Mouse (Mus musculus) embryonic facial prominence, embryonic 11.5 days (tissue): Measurements from ENCODE around the gene Ankrd26. TPM values are rescaled to one million over a fixed set of nuclear protein-coding genes. Genes with fewer than 3 reads are reported as not detected.

Source experiments
- ATAC-seq: fragments of 200-750 bp; cut with Nextera tagmentation; replicated peaks from 2 replicates; pipeline ENCODE4 v1.8.0; 2017; ENCODE audit warnings: low read depth; ENCODE audit not compliant: insufficient number of reproducible peaks, low FRiP score, low TSS enrichment
- DNase-seq: peaks from one replicate; pipeline ENCODE4 v3.0.0-alpha.2; 2015; ENCODE audit warnings: low spot score
- H3K27ac ChIP-seq: fragments of 300-500 bp; sonication (generic); replicated peaks from 2 replicates; pipeline ENCODE4 v1.5.1; 2014; ENCODE audit warnings: mild to moderate bottlenecking, low read depth, low read length, control low read depth
- H3K27me3 ChIP-seq: fragments of 300-500 bp; sonication (generic); 2 replicates; pipeline ENCODE4 v1.6.1; 2014; ENCODE audit warnings: mild to moderate bottlenecking, low read length, moderate library complexity, mixed read lengths; ENCODE audit not compliant: control insufficient read depth, insufficient read depth
- H3K36me3 ChIP-seq: fragments of 300-500 bp; sonication (generic); replicated peaks from 2 replicates; pipeline ENCODE4 v1.6.1; 2014; ENCODE audit warnings: low read depth, mild to moderate bottlenecking, low read length, moderate library complexity, mixed read lengths; ENCODE audit not compliant: control insufficient read depth, insufficient read depth
- H3K4me1 ChIP-seq: fragments of 300-500 bp; sonication (generic); 2 replicates; pipeline ENCODE4 v1.6.1; 2014; ENCODE audit warnings: low read length, mixed read lengths; ENCODE audit not compliant: control insufficient read depth, insufficient read depth
- H3K4me2 ChIP-seq: fragments of 300-500 bp; sonication (generic); 2 replicates; pipeline ENCODE4 v1.6.1; 2014; ENCODE audit warnings: low read depth, mild to moderate bottlenecking, control low read depth, low read length, moderate library complexity
- H3K4me3 ChIP-seq: fragments of 300-500 bp; sonication (generic); 2 replicates; pipeline ENCODE4 v1.5.1; 2014; ENCODE audit warnings: low read depth, low read length, control low read depth
- H3K9ac ChIP-seq: fragments of 300-500 bp; sonication (generic); replicated peaks from 2 replicates; pipeline ENCODE4 v1.6.1; 2014; ENCODE audit warnings: mild to moderate bottlenecking, control low read depth, low read length
- H3K9me3 ChIP-seq: fragments of 300-500 bp; sonication (generic); replicated peaks from 2 replicates; pipeline ENCODE4 v1.6.1; 2016; ENCODE audit warnings: mild to moderate bottlenecking, low read length, inconsistent platforms, mixed read lengths; ENCODE audit not compliant: control insufficient read depth
- WGBS: fragments of 180-500 bp; shearing (Covaris S2); extraction: QIAGEN DNeasy Blood & Tissue Kit; methylation state at CpG from one replicate; pipeline ENCODE4 v1.1.7; 2014; 5-methylcytosine and 5-hydroxymethylcytosine counted together
- polyA plus RNA-seq: library from polyadenylated mRNA; unstranded; fragments of >200 nt; fragmentation: Nextera tagmentation; extraction: Ambion mirVana; gene quantifications from 2 replicates; pipeline ENCODE4 v1.2.1, GENCODE M21; 2014

Gene Ankrd26
- polyA plus RNA-seq, 1 experiment from 2014 or later: 21.7 TPM

GRCm38 (mm10) chr6:118535321-118535720 is 26.7 kb downstream of the Ankrd26 start:
- no peak overlapping the region for H3K9ac ChIP-seq
- no peak for DNase-seq
- no peak overlapping the region for H3K27ac ChIP-seq
- WGBS: 92% methylated on average over 10 of the region's 10 CpGs
- H3K4me2 ChIP-seq: no peak overlapping the region
- no peaks in the 10 kb centered on the region for H3K4me1 ChIP-seq
- H3K4me3 ChIP-seq: no peak overlapping the region
- no peak for ATAC-seq
- no peaks in the 10 kb centered on the region for H3K27me3 ChIP-seq
- peaks cover 6% of the 10 kb centered on the region for H3K36me3 ChIP-seq
- H3K9me3 ChIP-seq: no peaks in the 10 kb centered on the region

- WGBS: 81% methylated on average over 9 of the region's 9 CpGs
- Histone ChIP-seq H3K4me2 (no peak overlapping the region), H3K36me3 (peaks cover 6% of the 10 kb centered on the region), H3K9ac (no peak overlapping the region), H3K27ac (no peak overlapping the region), H3K27me3 (no peaks in the 10 kb centered on the region), H3K4me1 (no peaks in the 10 kb centered on the region), H3K4me3 (no peak overlapping the region), H3K9me3 (no peaks in the 10 kb centered on the region)
- DNase-seq: no peak
- ATAC-seq: no peak
Measured at GRCm38 (mm10) chr6:118533381-118533780, 28.6 kb downstream of the Ankrd26 start.

DNA sequence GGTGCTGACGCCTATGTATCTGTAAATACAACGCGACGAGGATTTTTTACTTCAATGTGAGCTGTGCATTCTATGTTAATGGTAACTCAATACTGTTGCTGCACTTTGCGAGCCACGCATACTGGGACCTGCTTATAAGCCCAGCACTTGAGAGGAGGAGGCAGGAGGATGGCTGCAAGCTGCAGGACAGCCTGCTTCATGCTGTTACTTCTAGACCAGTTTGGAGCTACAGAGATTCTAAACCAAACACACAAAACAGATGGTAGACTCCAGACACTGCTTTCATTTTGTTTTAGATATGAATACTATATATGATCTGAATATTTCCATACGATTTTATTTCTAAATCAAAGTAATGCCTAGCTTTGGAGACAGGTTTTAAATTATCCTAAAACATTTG is 41.4 kb downstream of the Ankrd26 start:
- Histone ChIP-seq H3K27me3 (no peaks in the 10 kb centered on the region), H3K36me3 (peaks cover 5% of the 10 kb centered on the region), H3K27ac (no peak overlapping the region), H3K4me3 (no peak overlapping the region), H3K4me1 (no peaks in the 10 kb centered on the region), H3K9ac (no peak overlapping the region), H3K9me3 (no peaks in the 10 kb centered on the region), H3K4me2 (no peak overlapping the region)
- peak; percentile 12 for DNase-seq
- no peak for ATAC-seq
- WGBS: 80% methylated on average over 7 of the region's 7 CpGs

DNA sequence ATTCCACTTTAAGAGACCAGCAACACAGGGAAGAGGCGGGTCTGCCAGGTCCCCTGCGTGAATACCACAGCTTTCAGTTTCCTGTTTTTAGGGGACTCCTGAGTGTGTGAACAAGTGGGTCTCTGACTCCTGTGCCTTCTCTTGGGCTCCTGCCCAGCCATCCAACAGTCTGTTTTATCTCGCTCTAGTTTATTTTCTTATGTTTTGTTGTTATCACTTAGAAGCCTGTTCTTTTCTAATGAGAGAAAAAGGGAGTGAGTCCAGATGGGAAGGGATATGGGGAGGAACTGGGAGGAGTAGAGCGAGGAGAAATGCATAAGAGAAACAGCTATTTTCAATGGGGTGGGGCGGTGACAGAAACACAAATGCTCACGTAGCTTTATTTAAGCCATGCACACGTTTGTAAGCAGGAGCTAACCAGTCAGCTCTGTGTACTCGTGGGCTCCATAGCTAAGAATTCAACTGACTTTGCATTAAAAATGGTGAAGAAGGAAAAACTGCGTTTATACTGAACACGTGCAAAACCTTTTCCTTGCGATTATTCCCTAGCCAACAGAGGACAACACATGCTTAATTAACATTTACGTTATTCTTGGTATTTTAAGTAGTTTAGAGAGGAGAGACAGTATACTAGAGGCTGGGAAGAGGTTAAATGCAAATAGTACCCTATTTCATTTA is 48.6 kb downstream of the Ankrd26 start:
- 94% methylated on average over 12 of the region's 12 CpGs for WGBS
- Histone ChIP-seq H3K4me3 (no peak overlapping the region), H3K4me1 (no peaks in the 10 kb centered on the region), H3K9ac (no peak overlapping the region), H3K36me3 (peaks cover 3% of the 10 kb centered on the region), H3K4me2 (no peak overlapping the region), H3K27me3 (no peaks in the 10 kb centered on the region), H3K9me3 (no peaks in the 10 kb centered on the region), H3K27ac (no peak overlapping the region)
- DNase-seq: no peak
- ATAC-seq: no peak

- H3K9me3 ChIP-seq: no peaks in the 10 kb centered on the region
- 90% methylated on average over 7 of the region's 7 CpGs for WGBS
Measured at GRCm38 (mm10) chr6:118499010-118499409, 63.0 kb downstream of the Ankrd26 start.

GRCm38 (mm10) chr6:118482125-118482524 is 79.9 kb downstream of the Ankrd26 start:
- Histone ChIP-seq H3K9ac (no peak overlapping the region), H3K36me3 (no peaks in the 10 kb centered on the region), H3K4me3 (no peak overlapping the region), H3K27me3 (no peaks in the 10 kb centered on the region), H3K4me1 (no peaks in the 10 kb centered on the region), H3K9me3 (no peaks in the 10 kb centered on the region), H3K27ac (no peak overlapping the region), H3K4me2 (no peak overlapping the region)
- ATAC-seq (no peak), DNase-seq (no peak)
- 77% methylated on average over 1 of the region's 1 CpGs for WGBS

More at GRCm38 (mm10) chr6:118499010-118499409, 63.0 kb downstream of the Ankrd26 start:
- no peak overlapping the region for H3K27ac ChIP-seq
- no peak overlapping the region for H3K4me3 ChIP-seq
- H3K36me3 ChIP-seq: no peaks in the 10 kb centered on the region
- H3K4me1 ChIP-seq: no peaks in the 10 kb centered on the region
- no peaks in the 10 kb centered on the region for H3K27me3 ChIP-seq
- H3K4me2 ChIP-seq: no peak overlapping the region
- H3K9ac ChIP-seq: no peak overlapping the region
- DNase-seq (no peak), ATAC-seq (no peak)

DNA sequence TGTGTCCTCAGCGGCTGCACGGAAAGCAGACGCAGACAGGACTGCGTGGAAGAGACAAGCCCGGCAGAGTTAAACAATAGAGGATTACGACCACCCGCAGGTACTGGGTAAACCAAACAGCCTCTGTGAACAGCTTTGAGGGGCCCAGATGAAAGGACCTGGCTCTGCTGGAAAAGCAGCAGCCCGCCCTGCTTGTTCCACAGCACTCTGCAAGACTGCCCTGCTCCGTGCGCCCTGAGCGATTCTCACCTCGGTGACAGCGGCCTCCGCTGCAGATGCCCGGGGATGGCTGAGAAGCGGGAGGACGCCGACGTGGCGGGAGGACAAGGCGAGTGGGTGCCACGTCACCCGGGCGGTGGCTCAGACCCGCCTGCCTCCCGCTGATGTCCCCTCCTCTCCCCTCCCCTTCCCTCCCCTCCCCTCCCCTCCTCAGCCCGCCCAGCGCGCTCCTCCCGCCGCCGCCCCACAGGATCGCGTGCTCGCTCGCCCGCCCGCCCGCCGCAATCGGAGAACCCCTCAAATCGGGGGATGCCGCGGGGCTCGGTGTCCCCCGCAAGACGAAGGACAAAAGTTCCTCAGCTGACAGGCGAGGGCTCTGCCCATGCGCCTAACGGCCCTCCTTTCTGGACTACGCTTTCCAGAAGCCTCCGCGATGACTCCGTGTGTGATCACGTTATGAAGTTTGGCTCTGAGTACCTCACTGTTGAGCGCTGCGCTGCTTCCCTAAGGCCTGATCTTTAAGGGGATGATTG is 82.9 kb downstream of the Ankrd26 start, which contains the start of gene Zfp9:
Zfp9 (minus strand) TSS at position 364 of the 752 bp plus-strand sequence.
- ATAC-seq (peak; percentile 82), DNase-seq (peak; percentile 80)
- H3K9ac ChIP-seq: peak within 1 kb of the TSS; percentile 76
- H3K4me3 ChIP-seq: peak within 1 kb of the TSS; percentile 65
- H3K4me2 ChIP-seq: peak within 1 kb of the TSS; percentile 83
- H3K36me3 ChIP-seq: no peaks in the 10 kb centered on the region
- H3K27me3 ChIP-seq: no peaks in the 10 kb centered on the region
- no peaks in the 10 kb centered on the region for H3K4me1 ChIP-seq
- peak within 1 kb of the TSS; percentile 81 for H3K27ac ChIP-seq
- WGBS: under 1% methylated on average over 45 of the region's 57 CpGs
- H3K9me3 ChIP-seq: no peaks in the 10 kb centered on the region
